Mouse (Mus musculus): ENCODE results near the gene Tnn.
A peak's percentile ranks its signal among the peaks of the same experiment; 100 is the strongest.

The Tnn gene

DNA sequence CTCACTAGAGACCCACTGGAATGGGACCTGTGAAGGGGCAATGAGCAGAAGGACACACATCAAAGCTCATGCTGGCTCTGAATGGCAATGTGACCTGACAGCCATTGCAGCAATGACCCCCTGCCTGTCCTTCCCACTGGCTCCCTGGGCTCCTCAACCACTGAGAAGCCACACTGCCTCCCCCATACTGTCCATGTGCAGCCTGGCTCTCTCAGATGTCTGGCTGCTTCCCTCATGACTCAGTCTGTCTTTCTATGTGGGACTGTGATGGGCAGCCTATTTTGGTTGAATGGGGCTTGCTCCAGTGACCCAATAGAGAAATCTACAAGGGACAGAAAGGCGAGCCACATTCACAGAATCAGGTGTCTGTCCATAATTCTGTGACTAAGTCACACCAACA is 70.7 kb downstream of the Tnn start:
- DNase-seq (ENCODE audit: low read depth, low spot score), result no peak

- DNase-seq (ENCODE audit: low read depth, low spot score), result peak; percentile 18
These were observed 72.5 kb downstream of the Tnn start for GRCm38 (mm10) chr1:160080800-160081436.

- no peak for DNase-seq (ENCODE audit: low read depth, low spot score)
These were observed 74.3 kb downstream of the Tnn start for GRCm38 (mm10) chr1:160078882-160079661.

DNA sequence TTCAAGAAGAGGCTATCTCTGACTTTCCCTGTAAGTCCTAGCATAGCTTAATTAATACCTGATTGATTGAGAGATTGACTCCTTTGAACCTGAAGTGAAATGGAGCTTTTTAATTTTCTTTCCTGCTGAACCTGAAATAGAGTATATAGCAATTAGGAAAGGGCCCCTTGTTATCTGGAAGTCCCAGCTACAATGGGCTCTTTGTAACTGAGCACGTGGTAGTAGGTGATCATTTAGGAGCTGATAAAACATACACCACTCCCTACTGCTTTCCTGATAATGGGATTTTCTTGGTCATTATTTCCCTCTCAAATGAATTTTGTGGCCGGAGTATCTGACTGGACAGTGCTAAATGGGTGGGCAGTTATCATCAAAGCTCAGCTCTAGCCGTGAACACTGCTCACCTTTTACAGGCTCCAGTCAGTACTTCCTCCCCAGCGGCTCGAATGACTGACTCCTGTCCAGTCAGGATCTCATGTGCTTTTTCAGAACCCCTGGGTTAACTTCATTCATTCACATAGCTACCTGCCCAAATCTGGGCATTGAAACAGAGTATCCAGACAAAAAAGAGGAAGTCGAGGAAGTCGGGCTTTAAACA is 88.7 kb downstream of the Tnn start:
- no peak for DNase-seq (ENCODE audit: low read depth, low spot score)

GRCm38 (mm10) chr1:160061725-160062366 is 91.5 kb downstream of the Tnn start:
- DNase-seq (ENCODE audit: low read depth, low spot score), result no peak

DNA sequence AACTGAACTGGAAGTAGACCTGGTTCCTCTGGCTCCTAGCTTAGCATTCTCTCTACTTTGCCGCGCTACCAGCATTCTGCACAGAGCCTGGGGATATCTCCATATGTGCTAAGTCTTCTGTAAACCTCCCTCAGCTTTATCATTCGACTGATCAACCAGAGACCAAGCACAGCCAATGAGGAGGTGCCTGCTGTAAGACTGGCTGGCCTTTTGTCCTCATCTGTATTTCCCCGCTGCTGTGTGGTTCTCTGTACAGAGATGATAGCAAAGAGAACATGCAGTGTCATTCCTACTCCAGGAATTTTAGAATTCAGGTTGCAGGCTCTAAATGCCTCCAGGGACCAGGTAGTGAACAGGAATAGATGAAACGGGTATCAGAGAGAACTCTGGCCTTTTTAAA is 92.1 kb downstream of the Tnn start:
- DNase-seq (ENCODE audit: low read depth, low spot score), result no peak

- DNase-seq (ENCODE audit: low read depth, low spot score), result no peak
These were observed 92.8 kb downstream of the Tnn start for GRCm38 (mm10) chr1:160060542-160060941.

- no peak for DNase-seq (ENCODE audit: low read depth, low spot score)
These were observed 93.5 kb downstream of the Tnn start for GRCm38 (mm10) chr1:160059908-160060307.

DNA sequence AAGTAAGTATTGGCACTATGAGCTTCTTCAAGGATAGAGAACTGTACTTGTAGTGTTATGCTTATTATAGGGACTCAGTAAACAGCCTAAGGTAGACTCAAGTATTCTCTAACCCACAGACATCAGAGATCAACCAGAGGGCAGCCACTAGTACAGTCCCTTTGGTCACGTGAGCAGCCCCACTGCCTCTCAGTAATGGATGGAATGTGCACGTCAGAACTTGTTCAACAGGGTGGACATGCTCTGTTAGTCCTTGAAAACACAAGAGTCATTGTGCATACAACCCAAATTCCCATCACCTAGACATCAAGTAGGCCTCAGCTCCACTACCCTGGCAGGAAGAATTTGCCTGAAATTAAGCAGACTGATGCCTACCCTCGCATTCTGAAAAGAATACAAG is 95.7 kb downstream of the Tnn start:
- no peak for DNase-seq (ENCODE audit: low read depth, low spot score)

DNA sequence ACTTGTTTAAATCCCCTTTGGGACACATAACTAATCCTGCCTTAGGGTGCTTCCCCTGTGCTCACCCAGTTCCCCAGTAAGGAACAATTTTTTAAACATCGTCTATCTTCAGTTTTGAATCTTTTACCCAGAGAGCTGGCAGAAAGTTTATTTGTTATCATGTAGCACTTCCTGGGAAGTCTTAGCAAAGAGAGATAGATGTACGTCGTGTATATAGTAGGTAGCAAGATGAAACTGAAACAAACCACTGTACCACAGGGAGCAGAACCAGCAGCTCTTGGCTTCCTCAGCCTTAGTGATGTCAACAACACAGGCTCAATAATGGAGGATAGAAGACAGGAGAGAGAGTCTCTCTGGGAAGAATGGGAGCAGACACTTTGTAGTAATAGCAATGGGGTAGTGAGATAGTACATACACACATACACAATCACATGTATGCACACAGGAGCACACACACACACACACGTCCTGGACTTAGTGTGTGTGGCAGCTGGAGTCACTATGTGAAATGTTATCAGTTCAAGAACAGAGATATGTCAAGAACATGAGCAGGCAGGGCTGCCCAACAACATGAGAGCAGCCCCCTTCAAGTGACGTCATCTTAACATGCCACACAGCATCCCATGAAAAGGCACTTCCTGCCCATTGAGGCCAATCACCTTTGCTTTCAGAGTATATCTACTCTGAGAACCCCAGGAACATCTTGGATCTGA is 98.9 kb downstream of the Tnn start:
- DNase-seq (ENCODE audit: low read depth, low spot score), result no peak

DNA sequence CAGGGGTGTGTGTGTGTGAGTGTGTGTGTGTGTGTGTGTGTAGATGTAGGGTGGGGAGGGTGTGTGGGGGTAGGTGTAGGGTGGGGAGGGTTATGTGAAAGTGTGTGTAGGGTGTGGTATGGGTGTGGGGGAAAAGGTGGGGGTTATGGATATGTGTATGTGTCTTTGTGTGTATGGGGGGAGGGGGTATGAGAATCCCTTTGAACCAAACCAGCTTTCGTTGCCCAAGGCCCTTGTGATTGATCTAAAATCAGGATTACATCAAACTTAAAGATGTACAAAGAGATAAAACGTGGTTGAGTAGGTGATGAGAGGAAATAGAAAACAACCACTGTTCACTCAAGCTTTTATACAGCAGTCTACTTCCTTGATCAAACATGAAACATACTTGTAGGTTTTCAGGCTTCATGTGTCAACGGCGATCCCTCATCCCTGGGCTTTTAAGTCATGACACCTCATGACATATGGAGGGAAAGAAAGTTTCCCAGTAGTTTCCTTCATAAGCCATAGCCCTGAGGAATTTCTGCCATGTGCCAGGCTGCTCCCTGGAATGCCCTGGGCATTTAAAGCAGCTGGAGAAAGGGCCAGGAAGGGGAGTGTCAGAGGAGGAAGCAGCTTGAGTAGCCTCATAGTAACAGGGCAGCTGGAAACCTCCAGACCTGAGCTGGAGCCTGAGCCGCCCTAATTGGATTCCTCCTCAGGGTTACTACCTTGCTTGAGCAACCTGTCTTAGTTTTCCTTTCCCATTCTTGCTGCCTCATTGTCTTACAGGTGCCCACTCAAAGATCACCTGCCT is 99.7 kb downstream of the Tnn start:
- no peak for DNase-seq (ENCODE audit: low read depth, low spot score)

DNA sequence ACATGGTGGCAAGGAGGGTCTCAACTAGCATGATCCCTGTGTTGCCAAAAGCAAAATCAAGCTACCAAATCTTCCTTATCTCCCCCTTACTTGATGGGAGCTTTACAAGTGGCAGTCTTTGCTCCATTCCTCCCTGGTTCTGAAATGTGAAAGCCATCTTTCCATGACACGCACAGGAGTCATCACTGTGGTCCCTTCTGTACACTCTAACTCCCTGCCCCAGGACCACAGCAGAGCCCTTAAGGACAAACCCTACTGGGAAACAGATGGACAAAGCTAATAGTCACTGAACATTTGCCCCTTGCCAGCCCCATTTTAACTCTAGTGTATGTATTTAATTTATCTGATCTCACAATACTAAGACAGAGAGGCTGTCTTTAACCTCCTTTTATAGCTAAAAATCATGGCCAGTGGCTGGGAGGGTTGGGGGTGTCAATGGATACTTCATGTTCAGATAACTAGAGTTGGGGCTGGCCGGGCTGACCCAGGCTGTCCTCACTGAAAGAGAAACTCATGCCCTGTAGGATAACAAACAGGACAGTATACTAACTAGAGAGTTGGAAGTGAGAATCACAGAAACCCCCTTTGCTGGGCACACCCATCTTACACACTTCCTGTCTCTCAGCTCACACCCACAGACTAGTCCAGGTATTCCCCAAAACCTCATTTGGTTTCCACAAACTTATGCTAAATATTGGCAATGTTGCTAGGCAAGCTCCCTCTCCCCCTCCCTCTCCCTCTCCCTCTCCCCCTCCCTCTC is 100.6 kb downstream of the Tnn start:
- no peak for DNase-seq (ENCODE audit: low read depth, low spot score)

DNA sequence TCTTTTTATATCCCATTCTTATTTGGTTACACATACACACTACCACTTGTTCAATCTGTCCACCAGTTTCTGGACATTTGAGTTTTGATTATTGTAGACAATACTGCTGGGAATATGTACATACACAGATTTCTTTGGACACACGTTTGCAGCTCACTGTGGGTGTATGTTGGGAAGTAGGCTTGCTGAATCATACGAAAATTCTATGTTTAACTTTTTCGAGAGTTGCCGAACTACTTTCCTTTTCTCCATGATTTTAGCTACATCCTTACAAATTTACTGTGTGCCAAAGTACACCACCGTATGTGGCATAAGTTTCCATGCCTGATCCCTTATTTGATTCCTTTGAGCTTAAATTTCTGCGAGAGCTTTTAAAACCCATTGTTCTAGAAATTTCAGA is 102.5 kb downstream of the Tnn start:
- DNase-seq (ENCODE audit: low read depth, low spot score), result no peak

- DNase-seq (ENCODE audit: low read depth, low spot score), result no peak
These were observed 104.1 kb downstream of the Tnn start for GRCm38 (mm10) chr1:160049131-160049880.

DNA sequence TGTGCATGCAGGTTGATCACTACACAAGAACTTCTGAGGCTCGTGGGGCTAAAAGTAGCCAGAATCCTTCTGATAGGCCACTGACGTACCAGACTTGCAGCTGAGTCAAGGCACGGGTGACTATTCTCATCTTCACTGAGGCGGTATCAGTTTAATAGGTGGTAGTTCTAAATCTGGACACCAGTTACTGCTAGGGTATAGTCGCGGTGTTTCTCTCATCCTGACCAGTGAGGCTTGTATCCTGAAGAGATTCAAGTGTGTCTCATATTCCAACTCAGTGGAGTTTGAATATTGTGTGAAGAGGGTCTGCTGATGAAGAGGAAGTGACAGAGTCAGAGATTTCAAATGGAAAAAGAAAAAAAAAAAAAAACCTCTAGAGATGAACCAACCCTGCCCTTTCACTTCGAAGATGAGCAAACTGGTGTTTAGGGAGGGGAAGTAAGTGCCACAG is 105.9 kb downstream of the Tnn start:
- DNase-seq (ENCODE audit: low read depth, low spot score), result no peak

DNA sequence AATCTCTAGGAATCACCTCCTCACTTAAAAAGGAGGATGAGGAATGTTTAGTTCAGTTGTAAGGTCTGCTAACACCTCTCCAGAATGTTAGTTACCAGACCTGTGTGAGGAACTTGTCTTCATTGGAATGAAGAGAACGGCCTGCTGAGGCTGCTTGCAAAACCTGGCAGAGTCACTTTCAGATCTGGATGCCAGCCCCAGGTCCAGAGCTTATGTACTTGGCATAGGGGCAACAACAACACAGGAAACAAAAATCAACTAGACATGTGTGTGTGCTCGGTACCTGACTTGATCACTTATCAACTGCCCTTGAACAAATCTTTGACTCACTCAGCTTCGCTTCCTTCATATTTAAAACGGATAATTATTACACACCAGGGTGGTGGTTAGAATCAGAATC is 106.6 kb downstream of the Tnn start:
- no peak for DNase-seq (ENCODE audit: low read depth, low spot score)

- no peak for DNase-seq (ENCODE audit: low read depth, low spot score)
These were observed 107.4 kb downstream of the Tnn start for GRCm38 (mm10) chr1:160045971-160046370.

- DNase-seq (ENCODE audit: low read depth, low spot score), result no peak
These were observed 108.2 kb downstream of the Tnn start for GRCm38 (mm10) chr1:160045056-160045715.
